Mouse (Mus musculus) limb, embryonic 14.5 days (tissue): ENCODE results near the gene Gm37240. TPM values are rescaled to one million over a fixed set of nuclear protein-coding genes. Genes with fewer than 3 reads are reported as not detected.
"Not testable (repeated sequence)": the region's sequence is repeated elsewhere in the genome, so short reads cannot be mapped to it uniquely, and the experiment has no call there.

Experiments used
- ATAC-seq: fragments of 200-750 bp; cut with Nextera tagmentation; 2 replicates; pipeline ENCODE4 v1.8.0; 2017; ENCODE audit warnings: low read depth, moderate number of reproducible peaks, moderate TSS enrichment; ENCODE audit not compliant: low FRiP score
- DNase-seq: peaks from one replicate; pipeline ENCODE4 v3.0.0-alpha.2; 2015; ENCODE audit warnings: low spot score
- H3K27ac ChIP-seq: fragments of 300-500 bp; sonication (generic); replicated peaks from 2 replicates; pipeline ENCODE4 v1.5.1; 2014; ENCODE audit warnings: low read depth, mild to moderate bottlenecking, low read length, moderate library complexity, mixed read lengths
- H3K27me3 ChIP-seq: fragments of 300-500 bp; sonication (generic); 2 replicates; pipeline ENCODE4 v1.6.1; 2014; ENCODE audit warnings: low read length, mixed read lengths; ENCODE audit not compliant: control insufficient read depth, insufficient read depth
- H3K36me3 ChIP-seq: fragments of 300-500 bp; sonication (generic); 2 replicates; pipeline ENCODE4 v1.6.1; 2014; ENCODE audit warnings: mild to moderate bottlenecking, low read length, moderate library complexity, mixed read lengths; ENCODE audit not compliant: control insufficient read depth, insufficient read depth
- H3K4me1 ChIP-seq: fragments of 300-500 bp; sonication (generic); 2 replicates; pipeline ENCODE4 v1.6.1; 2014; ENCODE audit warnings: antibody characterized with exemption, low read length, mixed read lengths; ENCODE audit not compliant: control insufficient read depth, insufficient read depth
- H3K4me2 ChIP-seq: fragments of 300-500 bp; sonication (generic); replicated peaks from 2 replicates; pipeline ENCODE4 v1.6.1; 2014; ENCODE audit warnings: low read depth, mild to moderate bottlenecking, low read length, moderate library complexity; ENCODE audit not compliant: severe bottlenecking
- H3K4me3 ChIP-seq: fragments of 300-500 bp; sonication (generic); replicated peaks from 2 replicates; pipeline ENCODE4 v1.5.1; 2014; ENCODE audit warnings: low read length
- H3K9ac ChIP-seq: fragments of 300-500 bp; sonication (generic); 2 replicates; pipeline ENCODE4 v1.6.1; 2014; ENCODE audit warnings: mild to moderate bottlenecking, low read depth, low read length, moderate library complexity; ENCODE audit not compliant: severe bottlenecking
- H3K9me3 ChIP-seq: fragments of 300-500 bp; sonication (generic); 2 replicates; pipeline ENCODE4 v1.6.1; 2016; ENCODE audit warnings: low read length; ENCODE audit not compliant: control insufficient read depth
- POLR2A ChIP-seq: fragments of 200-500 bp; IDR thresholded peaks from 2 replicates; pipeline ENCODE4 v1.8.0; 2012; ENCODE audit warnings: inconsistent platforms, mild to moderate bottlenecking, moderate library complexity, borderline replicate concordance; ENCODE audit not compliant: insufficient read depth, insufficient read length; ENCODE audit errors: extremely low read depth
- WGBS: fragments of 180-500 bp; shearing (Covaris S2); extraction: QIAGEN DNeasy Blood & Tissue Kit; methylation state at CpG from one replicate; pipeline ENCODE4 v1.1.7; 2014; 5-methylcytosine and 5-hydroxymethylcytosine counted together
- polyA plus RNA-seq, 2 experiments: library from polyadenylated mRNA; depleted of rRNA in 1 of 2; stranded (reverse) in 1 of 2; unstranded in 1 of 2; fragments of >200 nt; fragmentation: Nextera tagmentation in 1 of 2; extraction: Ambion mirVana in 1 of 2; gene quantifications; 2 replicates each; pipeline versions ENCODE4 v1.2.1 to v1.2.3; 2012 to 2014

Gene Gm37240
- polyA plus RNA-seq, 2 experiments = 2.0 to 13.4 TPM

DNA sequence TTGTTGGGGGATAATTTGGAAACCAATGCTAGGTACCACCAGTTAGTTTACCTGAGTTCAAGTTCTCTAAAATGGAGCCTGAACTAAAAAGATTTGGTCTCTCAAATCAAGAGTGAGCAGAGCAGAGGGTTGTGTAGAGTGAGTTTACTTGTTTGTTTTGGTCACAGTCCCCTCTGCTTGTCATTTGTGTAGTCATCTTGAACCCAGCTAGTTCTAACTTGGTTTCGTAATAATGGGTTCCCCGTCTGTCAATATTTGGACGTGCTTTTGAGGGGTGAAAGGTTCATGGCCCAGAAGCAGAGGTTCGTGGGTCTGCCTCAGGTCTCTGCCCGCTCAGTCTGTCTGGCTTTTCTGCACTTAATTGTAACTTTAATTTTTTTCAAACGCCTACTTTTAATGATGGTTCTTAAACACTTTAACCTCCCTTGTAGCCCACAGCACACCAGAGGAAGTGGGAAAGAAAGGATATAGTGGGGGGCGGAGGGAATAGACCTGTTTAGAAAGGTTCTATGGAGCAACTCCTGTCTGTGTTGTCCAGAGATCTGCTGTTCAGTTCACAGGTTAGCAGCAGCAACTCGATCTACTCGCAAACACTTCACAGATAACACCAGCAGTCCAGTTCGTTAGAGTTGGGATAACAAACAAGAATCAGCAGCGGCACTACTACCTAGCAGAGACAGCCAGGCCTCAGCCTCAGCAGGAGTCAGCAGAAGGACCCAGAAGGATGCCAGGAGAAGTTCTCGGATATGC, 1237.6 kb downstream of the Gm37240 start:
- TF ChIP-seq POLR2A = no peak
- Histone ChIP-seq H3K4me3 (no peak overlapping the region), H3K4me2 (no peak overlapping the region), H3K36me3 (no peaks in the 10 kb centered on the region), H3K9me3 (no peaks in the 10 kb centered on the region), H3K27ac (no peak overlapping the region), H3K9ac (no peak overlapping the region), H3K27me3 (no peaks in the 10 kb centered on the region), H3K4me1 (peaks cover 10% of the 10 kb centered on the region)
- DNase-seq (no peak), ATAC-seq (no peak)
- WGBS = 81% methylated on average over 12 of the region's 12 CpGs

DNA sequence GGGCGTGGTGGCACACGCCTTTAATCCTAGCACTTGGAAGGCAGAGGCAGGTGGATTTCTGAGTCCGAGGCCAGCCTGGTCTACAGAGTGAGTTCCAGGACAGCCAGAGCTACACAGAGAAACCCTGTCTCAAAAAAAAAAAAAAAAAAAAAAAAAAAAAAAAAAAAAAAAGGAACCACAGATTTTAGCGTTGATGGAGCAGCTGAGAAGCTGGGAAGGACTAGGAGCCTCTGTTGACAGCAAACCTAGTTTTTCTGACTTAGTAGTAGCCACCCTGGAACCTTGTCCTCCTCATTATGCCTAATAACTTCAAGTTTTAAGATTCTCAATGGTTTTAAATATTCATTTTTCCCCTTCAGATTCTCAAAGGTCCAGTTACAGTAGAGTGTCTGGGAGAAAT, 1239.2 kb downstream of the Gm37240 start:
- not testable (repeated sequence) for H3K27ac ChIP-seq, H3K4me2 ChIP-seq, H3K36me3 ChIP-seq, DNase-seq, ATAC-seq, H3K9ac ChIP-seq, H3K9me3 ChIP-seq, H3K4me1 ChIP-seq, H3K4me3 ChIP-seq, H3K27me3 ChIP-seq
- WGBS = 85% methylated on average over 4 of the region's 4 CpGs

DNA sequence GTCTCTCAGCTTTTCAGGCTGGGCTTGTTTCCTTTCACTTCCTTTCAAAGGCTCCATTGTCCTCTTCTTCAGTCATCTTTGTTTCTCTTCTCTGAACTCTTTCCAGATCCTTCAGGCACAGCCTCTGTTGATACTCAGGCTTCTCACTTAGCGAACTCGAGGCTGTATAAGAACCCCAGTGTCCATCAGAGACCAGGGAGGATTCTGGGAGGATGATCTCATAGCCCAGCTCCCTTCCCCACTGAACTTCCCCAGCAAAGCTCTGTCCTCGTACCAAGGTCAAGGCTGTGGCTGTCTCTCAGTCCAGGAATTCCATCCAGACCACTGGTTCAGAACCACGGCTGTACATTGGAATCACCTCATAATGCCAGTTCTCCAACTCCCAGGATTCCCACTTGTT, 1239.7 kb downstream of the Gm37240 start:
- no peak for TF ChIP-seq POLR2A
- Histone ChIP-seq H3K36me3 (no peaks in the 10 kb centered on the region), H3K4me3 (no peak overlapping the region), H3K27ac (no peak overlapping the region), H3K4me1 (no peaks in the 10 kb centered on the region), H3K9me3 (no peaks in the 10 kb centered on the region), H3K4me2 (no peak overlapping the region), H3K9ac (no peak overlapping the region), H3K27me3 (no peaks in the 10 kb centered on the region)
- no peak for DNase-seq
- 65% methylated on average over 4 of the region's 4 CpGs for WGBS
- no peak for ATAC-seq

DNA sequence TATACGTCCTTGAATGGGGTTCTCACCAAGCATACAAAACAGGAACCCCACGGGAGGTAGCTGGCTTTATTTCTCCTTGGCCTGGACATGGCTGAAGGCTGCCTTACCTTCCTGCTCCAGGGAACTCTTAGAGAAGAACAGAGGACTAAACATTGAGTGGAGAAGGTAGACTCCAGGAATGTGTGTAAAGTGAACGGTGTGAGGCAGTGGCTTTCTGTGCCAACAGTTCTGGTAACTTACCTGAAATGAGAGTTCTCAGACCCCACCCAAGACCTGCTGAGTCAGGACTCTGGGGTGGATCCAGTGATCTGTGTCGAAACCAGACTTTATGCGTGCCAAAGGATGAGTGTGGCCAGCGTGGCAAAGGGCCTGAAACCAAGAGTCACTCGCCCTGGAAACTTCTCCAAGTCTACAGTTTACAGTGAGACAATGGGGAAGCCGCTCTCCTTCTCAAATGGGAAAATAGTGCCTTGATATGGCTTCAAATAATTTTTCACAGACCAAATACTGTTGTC, 1240.9 kb downstream of the Gm37240 start:
- H3K27ac ChIP-seq = no peak overlapping the region
- TF ChIP-seq POLR2A = no peak
- 69% methylated on average over 8 of the region's 8 CpGs for WGBS
- H3K9me3 ChIP-seq = no peaks in the 10 kb centered on the region
- no peaks in the 10 kb centered on the region for H3K4me1 ChIP-seq
- H3K27me3 ChIP-seq = no peaks in the 10 kb centered on the region
- no peak for ATAC-seq
- no peak overlapping the region for H3K9ac ChIP-seq
- no peak overlapping the region for H3K4me3 ChIP-seq
- H3K4me2 ChIP-seq = no peak overlapping the region
- H3K36me3 ChIP-seq = no peaks in the 10 kb centered on the region
- DNase-seq = no peak

- WGBS = 77% methylated on average over 3 of the region's 3 CpGs
- H3K27ac ChIP-seq = no peak overlapping the region
These were observed 1241.4 kb downstream of the Gm37240 start for GRCm38 (mm10) chr3:84646007-84646290.

More at GRCm38 (mm10) chr3:84646007-84646290, 1241.4 kb downstream of the Gm37240 start:
- Histone ChIP-seq H3K4me1 (no peaks in the 10 kb centered on the region), H3K36me3 (no peaks in the 10 kb centered on the region), H3K27me3 (no peaks in the 10 kb centered on the region), H3K9me3 (no peaks in the 10 kb centered on the region), H3K4me2 (no peak overlapping the region), H3K9ac (no peak overlapping the region), H3K4me3 (no peak overlapping the region)
- no peak for TF ChIP-seq POLR2A
- DNase-seq (no peak), ATAC-seq (no peak)
